Mouse (Mus musculus) midbrain, embryonic 13.5 days (tissue): Measurements from ENCODE around the gene Cyp27b1. TPM values are rescaled to one million over a fixed set of nuclear protein-coding genes. Genes with fewer than 3 reads are reported as not detected.
"Not testable (repeated sequence)": the region's sequence is repeated elsewhere in the genome, so short reads cannot be mapped to it uniquely, and the experiment has no call there.

Experiments
- ATAC-seq: fragments of 200-750 bp; cut with Nextera tagmentation; 2 replicates; pipeline ENCODE4 v1.8.0; 2017; ENCODE audit warnings: mild to moderate bottlenecking, moderate TSS enrichment, moderate library complexity
- H3K27ac ChIP-seq: fragments of 300-500 bp; sonication (generic); 2 replicates; pipeline ENCODE4 v1.5.1; 2015; ENCODE audit warnings: inconsistent platforms, mild to moderate bottlenecking, moderate library complexity
- H3K27me3 ChIP-seq: fragments of 300-500 bp; sonication (generic); 2 replicates; pipeline ENCODE4 v1.6.1; 2015; ENCODE audit warnings: mild to moderate bottlenecking, inconsistent platforms
- H3K36me3 ChIP-seq: fragments of 300-500 bp; sonication (generic); 2 replicates; pipeline ENCODE4 v1.6.1; 2015; ENCODE audit warnings: mild to moderate bottlenecking, inconsistent platforms
- H3K4me1 ChIP-seq: fragments of 300-500 bp; sonication (generic); replicated peaks from 2 replicates; pipeline ENCODE4 v1.6.1; 2015; ENCODE audit warnings: inconsistent platforms
- H3K4me2 ChIP-seq: fragments of 300-500 bp; sonication (generic); replicated peaks from 2 replicates; pipeline ENCODE4 v1.6.1; 2015; ENCODE audit warnings: moderate library complexity, mild to moderate bottlenecking, inconsistent platforms
- H3K4me3 ChIP-seq: fragments of 300-500 bp; sonication (generic); replicated peaks from 2 replicates; pipeline ENCODE4 v1.5.1; 2015; ENCODE audit warnings: mild to moderate bottlenecking, inconsistent platforms
- H3K9ac ChIP-seq: fragments of 300-500 bp; sonication (generic); replicated peaks from 2 replicates; pipeline ENCODE4 v1.6.1; 2015; ENCODE audit warnings: mild to moderate bottlenecking, inconsistent platforms
- H3K9me3 ChIP-seq: fragments of 300-500 bp; sonication (generic); 2 replicates; pipeline ENCODE4 v1.6.1; 2016; ENCODE audit warnings: mild to moderate bottlenecking, inconsistent platforms
- WGBS: fragments of 180-500 bp; shearing (Covaris S2); methylation state at CpG from one replicate; pipeline ENCODE4 v1.1.7; 2015; 5-methylcytosine and 5-hydroxymethylcytosine counted together
- polyA plus RNA-seq: library from polyadenylated mRNA; unstranded; fragments of >200 nt; fragmentation: Nextera tagmentation; extraction: Ambion mirVana; gene quantifications from 2 replicates; pipeline ENCODE4 v1.2.1, GENCODE M21; 2015

Cyp27b1 gene
- polyA plus RNA-seq, 1 experiment from 2014 or later, result 0.08 TPM

GRCm38 (mm10) chr10:127055406-127055805 lies 7.4 kb downstream of the Cyp27b1 start:
- WGBS, result 95% methylated on average over 8 of the region's 8 CpGs
- no peak for ATAC-seq
- no peaks in the 10 kb centered on the region for H3K9me3 ChIP-seq
- peaks cover 35% of the 10 kb centered on the region for H3K4me1 ChIP-seq
- H3K4me3 ChIP-seq, result no peak overlapping the region
- no peak overlapping the region for H3K27ac ChIP-seq
- no peak overlapping the region for H3K4me2 ChIP-seq
- peaks cover 24% of the 10 kb centered on the region for H3K27me3 ChIP-seq
- no peak overlapping the region for H3K9ac ChIP-seq
- peaks cover 42% of the 10 kb centered on the region for H3K36me3 ChIP-seq

- Histone ChIP-seq H3K4me3 (no peak overlapping the region), H3K9ac (no peak overlapping the region), H3K4me1 (peaks cover 45% of the 10 kb centered on the region), H3K4me2 (no peak overlapping the region), H3K36me3 (peaks cover 42% of the 10 kb centered on the region), H3K27ac (no peak overlapping the region), H3K9me3 (no peaks in the 10 kb centered on the region), H3K27me3 (peaks cover 13% of the 10 kb centered on the region)
- WGBS, result 91% methylated on average over 20 of the region's 20 CpGs
- ATAC-seq, result no peak
These were observed 8.4 kb downstream of the Cyp27b1 start for GRCm38 (mm10) chr10:127056490-127056889.

- H3K9me3 ChIP-seq, result no peaks in the 10 kb centered on the region
- WGBS, result 1% methylated on average over 9 of the region's 9 CpGs
- no peaks in the 10 kb centered on the region for H3K27me3 ChIP-seq
- H3K4me3 ChIP-seq, result peak overlapping the region; percentile 94
- ATAC-seq, result peak; percentile 34
- peak overlapping the region; percentile 98 for H3K27ac ChIP-seq
- H3K36me3 ChIP-seq, result peaks cover 42% of the 10 kb centered on the region
- H3K4me2 ChIP-seq, result peak overlapping the region; percentile 88
- H3K9ac ChIP-seq, result peak overlapping the region; percentile 96
- H3K4me1 ChIP-seq, result peaks cover 56% of the 10 kb centered on the region
These were observed 10.1 kb downstream of the Cyp27b1 start for GRCm38 (mm10) chr10:127058161-127058560.

GRCm38 (mm10) chr10:127058708-127059107 lies 10.7 kb downstream of the Cyp27b1 start:
- WGBS, result 6% methylated on average over 8 of the region's 8 CpGs
- Histone ChIP-seq H3K27me3 (no peaks in the 10 kb centered on the region), H3K4me3 (peak overlapping the region; percentile 94), H3K9ac (peak overlapping the region; percentile 96), H3K4me2 (peak overlapping the region; percentile 88), H3K9me3 (no peaks in the 10 kb centered on the region), H3K36me3 (peaks cover 39% of the 10 kb centered on the region), H3K27ac (peak overlapping the region; percentile 98), H3K4me1 (peaks cover 56% of the 10 kb centered on the region)
- ATAC-seq, result no peak

- Histone ChIP-seq H3K27me3 (no peaks in the 10 kb centered on the region), H3K4me1 (peaks cover 56% of the 10 kb centered on the region), H3K9me3 (no peaks in the 10 kb centered on the region), H3K4me3 (peak overlapping the region; percentile 94), H3K36me3 (peaks cover 33% of the 10 kb centered on the region), H3K9ac (peak overlapping the region; percentile 96), H3K4me2 (peak overlapping the region; percentile 88), H3K27ac (peak overlapping the region; percentile 98)
- ATAC-seq, result peak; percentile 1; the same call in 1 of the 2 replicates
- WGBS, result under 1% methylated on average over 37 of the region's 92 CpGs
These were observed 11.3 kb downstream of the Cyp27b1 start for GRCm38 (mm10) chr10:127059174-127059967.

- peak; percentile 16 for ATAC-seq
- Histone ChIP-seq H3K36me3 (peaks cover 30% of the 10 kb centered on the region), H3K27me3 (no peaks in the 10 kb centered on the region), H3K4me2 (peak within 1 kb of the TSS; percentile 88), H3K4me3 (peak within 1 kb of the TSS; percentile 94), H3K27ac (peak within 1 kb of the TSS; percentile 98), H3K4me1 (peaks cover 58% of the 10 kb centered on the region), H3K9me3 (no peaks in the 10 kb centered on the region), H3K9ac (peak within 1 kb of the TSS; percentile 96)
- WGBS, result 2% methylated on average over 29 of the region's 72 CpGs
These were observed 12.2 kb downstream of the Cyp27b1 start, which contains the start of gene March9 for GRCm38 (mm10) chr10:127059968-127060916. Gene March9, minus strand, starts transcription at chr10:127060184.

GRCm38 (mm10) chr10:127061085-127061484 lies 13.0 kb downstream of the Cyp27b1 start:
- Histone ChIP-seq H3K4me3 (peak overlapping the region; percentile 94), H3K27ac (peak overlapping the region; percentile 98), H3K4me2 (peak overlapping the region; percentile 88), H3K36me3 (peaks cover 30% of the 10 kb centered on the region), H3K27me3 (no peaks in the 10 kb centered on the region), H3K9me3 (no peaks in the 10 kb centered on the region), H3K4me1 (peaks cover 56% of the 10 kb centered on the region), H3K9ac (peak overlapping the region; percentile 96)
- no peak for ATAC-seq
- WGBS, result 30% methylated on average over 5 of the region's 5 CpGs

GRCm38 (mm10) chr10:127061513-127061912 lies 13.5 kb downstream of the Cyp27b1 start:
- H3K4me3 ChIP-seq, result peak overlapping the region; percentile 94
- peak overlapping the region; percentile 98 for H3K27ac ChIP-seq
- H3K27me3 ChIP-seq, result no peaks in the 10 kb centered on the region
- peak overlapping the region; percentile 96 for H3K9ac ChIP-seq
- peaks cover 59% of the 10 kb centered on the region for H3K4me1 ChIP-seq
- 71% methylated on average over 2 of the region's 2 CpGs for WGBS
- no peak for ATAC-seq
- H3K36me3 ChIP-seq, result peaks cover 30% of the 10 kb centered on the region
- no peaks in the 10 kb centered on the region for H3K9me3 ChIP-seq
- peak overlapping the region; percentile 88 for H3K4me2 ChIP-seq

- not testable (repeated sequence) for H3K9ac ChIP-seq, H3K4me3 ChIP-seq, H3K9me3 ChIP-seq, H3K4me2 ChIP-seq, H3K27me3 ChIP-seq, ATAC-seq
- peaks cover 60% of the 10 kb centered on the region for H3K4me1 ChIP-seq
- peaks cover 30% of the 10 kb centered on the region for H3K36me3 ChIP-seq
- WGBS, result 89% methylated on average over 4 of the region's 4 CpGs
- peak overlapping the region; percentile 82 for H3K27ac ChIP-seq
These were observed 14.1 kb downstream of the Cyp27b1 start for GRCm38 (mm10) chr10:127062101-127062500.

GRCm38 (mm10) chr10:127062503-127062902 lies 14.5 kb downstream of the Cyp27b1 start:
- Histone ChIP-seq H3K4me3 (no peak overlapping the region; the same call in 1 of the 2 replicates), H3K4me2 (peak overlapping the region; percentile 45; the same call in 1 of the 2 replicates), H3K9me3 (no peaks in the 10 kb centered on the region), H3K27ac (peak overlapping the region; percentile 82), H3K4me1 (peaks cover 56% of the 10 kb centered on the region), H3K9ac (no peak overlapping the region), H3K27me3 (no peaks in the 10 kb centered on the region), H3K36me3 (peaks cover 30% of the 10 kb centered on the region)
- 76% methylated on average over 5 of the region's 5 CpGs for WGBS
- no peak for ATAC-seq

GRCm38 (mm10) chr10:127063239-127063872 lies 15.3 kb downstream of the Cyp27b1 start, which contains the start of gene Cdk4:
Gene Cdk4, plus strand, starts transcription at chr10:127063534.
- H3K27ac ChIP-seq, result peak within 1 kb of the TSS; percentile 90
- peak within 1 kb of the TSS; percentile 77 for H3K4me3 ChIP-seq
- peaks cover 37% of the 10 kb centered on the region for H3K36me3 ChIP-seq
- peaks cover 56% of the 10 kb centered on the region for H3K4me1 ChIP-seq
- peak; percentile 86 for ATAC-seq
- H3K4me2 ChIP-seq, result peak within 1 kb of the TSS; percentile 93
- peak within 1 kb of the TSS; percentile 96 for H3K9ac ChIP-seq
- WGBS, result 0% methylated on average over 46 of the region's 46 CpGs
- H3K27me3 ChIP-seq, result no peaks in the 10 kb centered on the region
- no peaks in the 10 kb centered on the region for H3K9me3 ChIP-seq
